Mouse (Mus musculus) retina, embryonic 14.5 days (tissue): ENCODE results near the gene Rfc2.

Experiments used
- DNase-seq: peaks from one replicate; pipeline ENCODE4 v3.0.0-alpha.2; 2015; ENCODE audit warnings: low spot score

The Rfc2 gene

DNA sequence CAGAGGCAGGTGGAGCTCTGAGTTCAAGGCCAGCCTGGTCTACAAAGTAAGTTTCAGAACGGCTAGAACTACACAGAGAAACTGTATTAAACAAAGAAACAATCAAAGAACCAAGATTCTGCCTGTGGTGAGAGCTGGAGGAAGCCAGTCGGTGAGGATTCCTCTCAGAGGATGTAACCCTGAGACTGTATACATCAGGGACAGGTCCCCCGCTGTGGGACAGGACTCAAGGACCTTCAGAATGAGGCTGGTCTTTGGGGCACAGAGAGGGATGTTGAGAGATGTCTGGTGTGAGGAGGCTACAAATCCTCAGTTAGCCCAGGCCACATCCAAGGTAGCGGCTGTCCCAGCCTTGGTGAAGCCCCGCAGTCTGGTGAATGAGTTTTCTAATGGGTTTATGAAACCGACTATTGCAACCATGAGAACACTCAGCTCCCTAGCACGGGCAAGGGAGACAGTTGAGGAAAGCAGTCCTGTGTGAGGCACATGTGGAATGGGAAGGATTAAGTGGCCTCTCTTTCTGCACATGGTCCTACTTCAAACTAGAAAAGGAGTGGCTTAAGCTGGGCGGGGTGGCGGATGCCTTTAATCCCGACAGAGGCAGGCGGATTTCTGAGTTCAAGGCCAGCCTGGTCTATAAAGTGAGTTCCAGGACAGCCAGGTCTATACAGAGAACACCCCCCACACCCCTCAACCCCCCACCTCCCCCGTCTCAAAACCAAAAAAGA lies 28.9 kb downstream of the Rfc2 start:
- no peak for DNase-seq

DNA sequence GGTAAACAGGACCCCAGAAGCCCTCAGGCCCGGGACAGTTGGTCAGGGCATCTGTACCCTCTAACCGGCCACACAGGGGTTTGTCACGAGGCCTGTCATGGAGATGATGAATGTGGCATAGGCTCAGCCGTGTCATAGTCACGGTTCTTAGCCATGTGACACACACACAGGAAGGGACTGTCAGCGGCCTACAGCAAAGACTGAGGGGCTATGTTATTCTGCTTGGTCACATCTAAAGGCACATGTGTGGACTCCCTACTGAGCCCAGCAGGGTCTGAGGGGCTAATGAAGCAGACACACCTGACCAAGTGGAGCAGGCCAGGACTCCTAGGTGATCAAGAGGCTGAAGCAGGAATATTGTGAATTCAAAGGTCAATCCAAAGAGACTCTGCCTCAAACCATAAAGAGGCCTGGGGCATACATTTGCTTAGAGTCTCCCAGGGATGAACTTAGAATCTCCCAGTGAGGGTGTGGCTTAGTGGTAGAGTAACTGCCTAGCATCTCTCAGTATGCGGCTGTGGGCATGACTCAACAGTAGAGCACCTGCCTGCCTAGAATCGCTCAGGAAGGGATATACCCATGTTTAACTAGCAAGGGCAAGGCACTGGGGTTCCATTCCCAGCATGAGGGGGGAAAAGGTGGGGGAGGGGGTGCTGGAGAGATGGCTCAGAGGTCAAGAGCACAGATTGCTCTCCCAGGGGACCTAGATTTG lies 30.8 kb downstream of the Rfc2 start:
- DNase-seq: no peak

DNA sequence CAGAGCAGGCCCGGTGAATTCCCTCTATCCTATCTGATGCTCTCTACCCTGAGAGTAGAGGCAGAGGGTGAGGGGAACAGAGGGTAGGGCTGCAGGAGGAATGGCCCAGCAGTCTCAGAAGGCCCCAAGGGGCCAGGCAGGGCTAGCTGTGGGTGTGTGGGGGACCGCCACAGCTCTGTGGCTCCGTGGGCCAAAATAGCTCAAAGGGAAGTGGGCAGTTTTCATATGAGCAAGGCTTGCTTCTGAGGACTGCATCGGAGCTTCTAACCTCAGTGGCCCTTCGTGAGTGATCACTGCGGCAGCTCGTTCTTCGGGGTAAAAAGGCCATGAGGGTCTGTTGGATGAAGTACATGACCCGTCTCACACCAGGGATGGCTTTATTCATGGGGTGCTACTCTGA lies 32.6 kb downstream of the Rfc2 start:
- no peak for DNase-seq

DNA sequence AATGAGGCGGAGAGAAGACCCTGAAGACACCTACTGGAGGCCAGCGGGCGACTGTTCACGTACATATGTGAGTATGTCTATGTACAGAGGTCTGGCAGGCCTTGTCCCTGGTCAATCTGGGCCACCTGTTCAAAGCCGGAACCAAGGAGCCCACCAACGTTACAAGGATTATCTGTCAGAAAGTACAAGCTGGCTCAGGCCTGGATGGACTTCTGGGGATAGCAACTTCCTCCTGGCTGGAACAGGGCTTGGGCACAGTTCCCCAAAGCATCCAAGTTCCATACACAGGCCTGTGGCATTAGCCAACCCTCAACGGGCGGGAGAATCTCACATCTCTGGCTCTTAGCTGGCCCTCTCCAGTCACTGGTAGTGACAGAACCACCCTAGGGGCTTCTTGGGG lies 33.1 kb downstream of the Rfc2 start:
- no peak for DNase-seq

GRCm38 (mm10) chr5:134614802-134615201 lies 33.6 kb downstream of the Rfc2 start, which contains the start of gene Lat2:
Gene Lat2, minus strand, starts transcription at chr5:134615025.
- no peak for DNase-seq

DNA sequence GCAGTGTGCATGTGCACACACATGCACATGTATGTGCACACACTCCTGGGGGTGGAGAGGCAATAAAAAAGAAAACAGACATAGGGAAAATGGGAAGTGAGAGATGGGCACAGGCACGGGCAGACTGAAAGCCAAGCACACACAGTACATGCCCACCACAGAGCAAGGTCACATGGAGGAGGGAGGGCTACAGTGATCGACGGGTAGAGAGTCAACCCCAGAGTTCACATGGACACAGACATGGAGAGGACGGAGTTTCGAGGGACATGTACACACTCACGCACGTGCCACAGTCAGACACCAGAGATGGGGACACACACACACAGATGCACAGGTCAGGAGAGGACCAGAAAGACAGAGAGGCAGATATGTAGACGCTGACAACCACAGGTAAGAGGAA lies 34.2 kb downstream of the Rfc2 start:
- DNase-seq: no peak

DNA sequence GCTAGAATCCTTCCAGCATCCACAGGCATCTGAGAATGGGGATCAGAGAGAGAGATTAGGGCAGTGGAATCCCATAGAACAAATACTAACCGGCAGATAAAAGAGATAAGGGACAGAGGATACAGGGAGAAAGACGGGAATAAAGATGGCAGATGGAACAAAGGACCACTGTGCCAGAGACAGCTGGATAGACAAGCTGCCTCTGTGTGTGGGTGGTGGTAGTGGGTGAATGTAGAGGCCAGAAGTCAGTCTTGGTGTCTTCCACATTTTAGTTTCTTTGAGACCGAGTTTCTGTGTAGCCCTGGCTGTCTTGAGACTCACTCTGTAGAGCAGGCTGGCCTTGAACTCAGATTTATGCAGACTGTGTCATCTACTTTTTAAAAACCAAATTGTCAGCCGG lies 34.6 kb downstream of the Rfc2 start:
- no peak for DNase-seq

- peak; percentile 67 for DNase-seq
Measured at GRCm38 (mm10) chr5:134617071-134617470, 35.9 kb downstream of the Rfc2 start.

DNA sequence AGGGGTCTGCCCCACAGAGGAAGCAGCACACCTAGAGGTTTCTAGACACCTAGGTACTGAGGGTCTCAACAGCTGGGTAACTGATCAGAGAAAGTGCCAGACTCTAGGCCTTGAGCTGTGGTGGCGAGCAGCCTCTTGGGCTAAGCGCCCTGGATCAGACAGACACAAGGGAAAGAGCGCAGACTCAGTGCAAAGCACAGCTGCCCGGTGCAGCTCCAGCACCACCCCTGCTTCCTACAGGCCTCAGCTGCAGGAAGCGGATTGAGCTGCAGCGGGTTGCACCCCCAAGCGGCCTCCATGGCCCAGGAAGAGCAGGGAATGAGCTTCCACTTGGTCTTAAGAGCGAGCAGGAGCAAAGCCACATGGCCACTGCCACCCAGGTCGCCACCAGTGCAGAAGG lies 39.3 kb downstream of the Rfc2 start:
- DNase-seq: no peak

DNA sequence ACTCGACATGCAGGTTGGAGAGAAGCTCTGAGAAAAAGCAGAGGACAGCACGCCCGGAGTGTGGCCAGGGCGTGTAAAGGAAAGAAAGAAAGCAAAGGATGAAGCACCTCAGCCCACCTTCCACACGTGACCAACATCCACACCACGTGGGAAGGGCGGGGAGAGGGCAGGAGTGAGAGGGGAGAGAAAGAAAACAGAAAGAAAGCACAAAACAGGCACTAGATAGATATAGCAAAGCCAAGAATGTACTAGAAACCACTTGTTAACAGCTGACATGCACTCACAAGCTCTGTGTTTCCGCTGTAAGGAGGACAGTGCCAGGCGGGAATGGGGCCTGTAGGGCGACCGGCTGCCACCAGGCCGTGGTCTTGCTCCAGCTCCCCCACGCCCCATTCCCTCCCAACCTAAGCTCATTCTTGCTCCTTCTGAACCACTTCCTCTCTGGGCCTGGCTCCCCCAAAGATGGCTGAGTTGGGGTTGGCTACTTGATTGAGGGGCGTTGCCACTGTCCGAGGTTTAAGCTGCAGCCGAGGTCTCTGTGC lies 40.0 kb downstream of the Rfc2 start:
- no peak for DNase-seq

DNA sequence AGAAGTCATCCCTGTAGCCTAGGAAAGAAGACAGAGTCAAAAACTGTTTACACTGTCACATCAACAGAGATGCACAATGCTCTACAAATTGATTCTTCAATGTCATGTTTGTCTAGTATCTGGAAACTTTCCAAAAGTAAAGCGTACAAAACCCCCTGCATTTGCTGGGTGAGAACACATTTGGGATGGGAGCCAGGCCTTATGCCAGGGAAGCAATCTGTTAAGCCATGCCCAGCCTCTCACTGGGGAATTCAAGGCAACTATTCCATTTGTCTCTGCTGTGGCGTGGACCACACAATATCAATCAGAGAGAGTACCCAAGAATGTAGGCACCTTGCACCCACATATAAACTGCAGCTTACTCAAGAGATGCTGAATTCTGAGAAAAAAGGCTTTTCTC lies 40.9 kb downstream of the Rfc2 start:
- DNase-seq: no peak

GRCm38 (mm10) chr5:134629508-134629907 lies 48.3 kb downstream of the Rfc2 start:
- no peak for DNase-seq

GRCm38 (mm10) chr5:134630835-134631234 lies 49.7 kb downstream of the Rfc2 start:
- no peak for DNase-seq

DNA sequence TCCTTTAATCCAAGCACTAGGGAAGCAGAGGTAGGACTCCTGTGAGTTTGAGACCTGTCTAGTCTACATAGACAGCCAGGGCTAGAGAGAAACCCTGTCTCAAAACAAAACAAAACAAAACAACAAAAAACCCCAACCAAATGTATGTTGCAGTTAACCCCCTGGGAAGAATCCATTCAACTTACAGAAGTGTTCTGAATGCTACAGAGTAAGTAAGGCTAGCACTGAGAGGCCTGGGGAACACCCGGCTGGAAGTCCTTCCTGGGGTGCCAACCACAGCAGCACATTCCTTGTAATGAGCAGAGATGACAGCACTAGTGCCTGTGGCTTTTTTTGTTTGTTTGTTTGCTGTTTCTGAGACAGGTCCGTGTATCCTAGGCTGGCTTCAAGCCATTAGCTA lies 51.7 kb downstream of the Rfc2 start:
- DNase-seq: no peak

- DNase-seq: no peak
Measured at GRCm38 (mm10) chr5:134637820-134638367, 56.7 kb downstream of the Rfc2 start.

- DNase-seq: peak; percentile 47
Measured at GRCm38 (mm10) chr5:134638461-134639268, 57.5 kb downstream of the Rfc2 start.

DNA sequence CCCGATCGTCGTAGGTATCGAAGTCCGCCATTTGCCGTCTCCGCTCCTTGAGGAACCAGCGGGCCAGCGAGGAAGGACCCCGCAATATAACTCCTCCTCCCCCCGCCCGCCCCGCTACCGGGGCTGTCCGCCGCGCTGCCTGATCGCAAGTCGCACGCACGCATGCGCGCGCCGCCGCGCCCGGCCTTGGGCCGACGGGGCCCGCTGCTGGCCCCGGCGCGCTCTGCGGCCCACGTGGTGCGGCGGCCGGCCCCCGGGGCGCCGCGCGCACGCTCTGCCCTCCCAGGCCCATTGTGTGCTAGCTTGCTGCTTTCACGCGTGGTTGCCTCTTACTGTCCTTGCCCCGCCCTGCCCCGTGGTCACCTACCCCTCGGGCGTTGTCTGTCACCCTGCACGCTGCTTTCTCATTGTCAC lies 58.1 kb downstream of the Rfc2 start, which contains the start of gene Eif4h:
Eif4h (minus strand) TSS at position 222 of the 414 bp plus-strand sequence.
- DNase-seq: peak; percentile 97

DNA sequence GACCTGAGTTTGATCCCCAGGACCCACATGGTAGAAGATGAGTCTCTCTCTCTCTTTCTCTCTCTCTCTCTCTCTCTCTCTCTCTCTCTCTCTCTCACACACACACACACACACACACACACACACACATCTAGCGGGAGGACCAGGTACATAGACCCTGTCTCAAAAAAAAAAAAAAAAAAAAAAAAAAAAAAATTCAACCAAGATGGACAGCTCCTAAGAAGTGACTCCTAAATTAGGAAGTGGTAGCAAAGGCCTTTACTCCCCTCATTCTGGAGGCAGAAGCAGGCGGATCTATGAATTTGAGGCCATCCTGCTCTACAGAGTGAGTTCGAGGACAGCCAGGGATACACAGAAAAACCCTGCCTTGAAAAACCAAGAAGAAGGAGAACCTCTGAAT lies 59.2 kb downstream of the Rfc2 start:
- no peak for DNase-seq

DNA sequence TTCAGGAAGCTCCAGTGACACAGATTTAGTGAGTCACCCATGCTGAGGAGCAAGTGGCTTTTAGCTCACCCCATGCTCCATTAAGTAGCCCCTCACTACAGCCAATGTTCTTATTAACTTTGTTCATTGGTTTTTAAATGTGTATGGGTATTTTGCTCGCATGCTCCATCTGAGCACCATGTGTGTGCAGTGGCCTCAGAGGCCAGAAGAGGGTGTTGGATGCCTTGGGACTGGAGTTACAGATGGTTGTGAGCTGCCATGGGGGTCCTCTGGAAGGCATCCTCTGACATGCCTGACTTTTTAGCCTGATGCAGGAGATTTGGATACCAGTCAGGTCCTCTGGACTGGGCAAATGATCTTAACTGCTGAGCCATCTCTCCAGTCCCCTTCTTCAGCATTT lies 63.0 kb downstream of the Rfc2 start:
- no peak for DNase-seq

GRCm38 (mm10) chr5:134644643-134645118 lies 63.5 kb downstream of the Rfc2 start:
- no peak for DNase-seq

GRCm38 (mm10) chr5:134646461-134646860 lies 65.3 kb downstream of the Rfc2 start:
- no peak for DNase-seq

DNA sequence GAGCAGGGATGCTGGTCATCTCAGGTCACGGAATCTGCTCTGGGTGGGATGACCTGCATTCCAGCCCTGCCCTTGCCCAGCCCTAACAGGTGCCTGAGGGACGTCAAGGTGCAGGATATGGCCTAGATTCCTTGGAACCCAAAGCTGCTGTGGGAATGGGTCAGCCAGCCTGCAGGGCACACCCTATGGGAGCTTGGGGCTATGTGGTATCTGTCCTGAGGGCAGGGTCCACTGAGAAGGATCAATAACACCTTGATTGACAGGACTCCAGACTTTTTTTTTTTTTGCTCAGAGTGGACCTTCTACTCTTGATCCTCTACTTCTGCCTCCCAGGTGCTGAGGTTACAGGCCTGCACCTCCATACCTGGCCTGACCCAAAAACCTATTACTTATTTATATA lies 66.2 kb downstream of the Rfc2 start:
- no peak for DNase-seq
